Mouse (Mus musculus) bone marrow, adult 2 months (tissue): ENCODE measurements around the gene Herc4. TPM values are rescaled to one million over a fixed set of nuclear protein-coding genes. Genes with fewer than 3 reads are reported as not detected.
A peak's percentile ranks its signal among the peaks of the same experiment; 100 is the strongest.

Experiments
- H3K27ac ChIP-seq: fragments of 200-500 bp; 2 replicates; pipeline ENCODE4 v1.5.1; 2012; ENCODE audit warnings: low read depth, mild to moderate bottlenecking, control low read depth, inconsistent platforms, low read length; ENCODE audit not compliant: control insufficient read depth, poor library complexity, insufficient read depth
- H3K4me1 ChIP-seq: fragments of 200-500 bp; 2 replicates; pipeline ENCODE4 v1.6.1; 2011; ENCODE audit warnings: low read length; ENCODE audit not compliant: control insufficient read depth, insufficient read depth
- H3K4me3 ChIP-seq: fragments of 200-500 bp; replicated peaks from 2 replicates; pipeline ENCODE3; 2011; ENCODE audit warnings: mild to moderate bottlenecking, low read depth, low read length, control low read depth; ENCODE audit not compliant: control insufficient read depth
- CTCF ChIP-seq: fragments of 200-500 bp; IDR thresholded peaks from 2 replicates; pipeline ENCODE4 v1.5.1; 2011; ENCODE audit warnings: low read length, control low read depth; ENCODE audit not compliant: control insufficient read depth, insufficient read depth
- POLR2A ChIP-seq: fragments of 200-500 bp; IDR thresholded peaks from 2 replicates; pipeline ENCODE4 v1.6.1; 2011; ENCODE audit warnings: low read depth, mild to moderate bottlenecking, control low read depth, low read length, borderline replicate concordance; ENCODE audit not compliant: control insufficient read depth
- WGBS: fragments of 180-500 bp; shearing (Covaris S2); methylation state at CpG from one replicate; pipeline ENCODE4 v1.1.7; 2018; 5-methylcytosine and 5-hydroxymethylcytosine counted together
- polyA plus RNA-seq: library from polyadenylated mRNA; stranded (reverse); fragments of >200 nt; gene quantifications from 2 replicates; pipeline ENCODE4 v1.2.4, GENCODE M21; 2011; ENCODE audit warnings: low replicate concordance; ENCODE audit not compliant: missing spikeins, insufficient read depth, insufficient read length

Gene Herc4
- polyA plus RNA-seq, 1 experiment = 76.5 TPM

DNA sequence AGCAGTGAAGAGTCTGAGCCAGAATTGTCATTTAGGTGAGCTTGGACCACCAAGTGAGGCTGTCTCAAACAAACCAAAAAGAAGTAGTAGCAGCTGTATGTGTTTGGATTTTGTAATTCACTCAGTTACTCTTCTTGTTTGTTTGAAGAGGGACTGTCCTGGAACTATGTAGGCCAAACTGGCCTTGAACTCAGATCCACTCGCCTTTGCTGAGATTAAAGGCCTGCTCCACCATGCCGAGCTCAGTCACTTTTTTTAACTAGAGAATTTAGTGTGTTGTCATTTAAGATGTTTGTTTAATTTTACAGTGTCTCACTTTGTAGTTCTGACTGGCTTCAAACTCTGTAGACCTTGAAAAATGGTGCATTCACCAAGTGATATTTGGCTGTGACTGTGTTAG is 24.3 kb downstream of the Herc4 start:
- TF ChIP-seq POLR2A (no peak), CTCF (no peak)
- no peak overlapping the region for H3K27ac ChIP-seq
- no peak overlapping the region for H3K4me3 ChIP-seq
- H3K4me1 ChIP-seq = no peaks in the 10 kb centered on the region; the same call in 1 of the 2 replicates
- 85% methylated on average over 2 of the region's 2 CpGs for WGBS

GRCm38 (mm10) chr10:63272401-63272800 is 28.8 kb downstream of the Herc4 start:
- no peaks in the 10 kb centered on the region; the same call in 1 of the 2 replicates for H3K4me1 ChIP-seq
- H3K27ac ChIP-seq = no peak overlapping the region
- TF ChIP-seq POLR2A (no peak), CTCF (no peak)
- H3K4me3 ChIP-seq = no peak overlapping the region

DNA sequence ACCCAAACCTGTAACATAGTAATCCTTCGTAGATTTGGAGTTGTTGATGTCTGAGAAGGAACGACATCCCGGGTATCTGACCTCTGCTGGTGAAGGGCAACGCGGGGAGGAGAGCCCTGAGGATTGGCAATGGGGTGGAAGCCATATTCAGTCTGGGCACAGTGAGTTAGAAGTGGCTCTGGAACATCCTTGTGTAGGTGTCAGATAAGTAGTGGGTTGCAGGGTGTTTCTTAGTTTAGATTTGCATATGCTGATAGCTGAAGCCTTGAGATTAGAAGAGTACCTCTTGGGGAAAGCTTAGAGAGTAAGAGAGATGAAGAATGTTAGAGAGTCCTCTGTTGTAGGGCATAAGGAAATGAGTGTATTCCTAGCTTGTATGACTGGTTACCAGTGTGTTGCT is 29.3 kb downstream of the Herc4 start:
- 70% methylated on average over 5 of the region's 5 CpGs for WGBS
- H3K4me3 ChIP-seq = no peak overlapping the region
- TF ChIP-seq CTCF (no peak), POLR2A (no peak)
- H3K4me1 ChIP-seq = peaks cover 2% of the 10 kb centered on the region
- peak overlapping the region; percentile 30; the same call in 1 of the 2 replicates for H3K27ac ChIP-seq

- TF ChIP-seq CTCF = no peak
- TF ChIP-seq POLR2A = no peak
- peak overlapping the region; percentile 58 for H3K27ac ChIP-seq
These were observed 33.4 kb downstream of the Herc4 start for GRCm38 (mm10) chr10:63277010-63277409.

DNA sequence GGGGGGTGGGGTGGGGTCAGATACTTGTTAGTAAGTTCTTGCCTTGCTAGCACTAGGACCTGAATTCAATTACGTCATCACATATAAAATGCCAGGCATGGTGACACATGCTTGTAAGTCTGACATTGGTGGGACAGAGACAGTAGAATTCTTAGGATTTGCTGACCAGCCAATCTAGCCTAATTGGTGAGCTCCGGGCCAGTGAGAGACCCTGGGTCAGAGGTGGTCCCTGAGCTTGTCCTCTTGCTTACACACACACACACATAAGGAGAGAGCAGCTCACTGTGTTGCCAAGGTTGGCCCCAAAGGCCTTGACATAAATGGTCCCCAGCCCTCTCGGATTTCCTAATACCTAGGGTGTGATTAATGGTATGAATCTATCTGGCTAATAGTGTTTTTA is 36.2 kb downstream of the Herc4 start:
- TF ChIP-seq POLR2A (no peak), CTCF (no peak)
- Histone ChIP-seq H3K4me3 (no peak overlapping the region), H3K4me1 (peaks cover 2% of the 10 kb centered on the region), H3K27ac (no peak overlapping the region)
- WGBS = 86% methylated on average over 3 of the region's 3 CpGs

More at GRCm38 (mm10) chr10:63277010-63277409, 33.4 kb downstream of the Herc4 start:
- peaks cover 2% of the 10 kb centered on the region for H3K4me1 ChIP-seq
- H3K4me3 ChIP-seq = peak overlapping the region; percentile 30
- WGBS = 54% methylated on average over 3 of the region's 3 CpGs

DNA sequence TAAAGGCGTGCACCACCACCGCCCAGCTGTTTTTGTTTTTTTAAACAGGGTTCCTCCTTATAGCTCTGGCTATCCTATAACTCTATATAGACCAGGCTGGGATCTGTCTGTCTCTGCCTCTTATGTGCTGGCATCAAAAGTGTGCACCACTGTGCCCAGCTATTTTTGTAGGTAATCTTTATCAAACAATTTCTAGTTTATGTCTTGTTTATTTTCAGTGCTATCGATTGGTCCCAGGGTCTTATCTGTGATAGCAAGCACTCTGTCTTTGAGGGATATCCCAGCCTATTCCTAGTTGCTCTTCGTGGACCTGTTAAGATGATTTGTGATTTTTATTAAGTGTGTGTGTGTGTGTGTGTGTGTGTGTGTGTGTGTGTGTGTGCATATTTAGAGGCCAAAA is 38.8 kb downstream of the Herc4 start:
- Histone ChIP-seq H3K27ac (no peak overlapping the region), H3K4me1 (peaks cover 2% of the 10 kb centered on the region), H3K4me3 (no peak overlapping the region)
- 74% methylated on average over 4 of the region's 4 CpGs for WGBS
- TF ChIP-seq CTCF (no peak), POLR2A (no peak)

GRCm38 (mm10) chr10:63282846-63283245 is 39.2 kb downstream of the Herc4 start:
- no peaks in the 10 kb centered on the region; the same call in 1 of the 2 replicates for H3K4me1 ChIP-seq
- H3K27ac ChIP-seq = no peak overlapping the region
- WGBS = 89% methylated on average over 7 of the region's 7 CpGs
- H3K4me3 ChIP-seq = no peak overlapping the region
- no peak for TF ChIP-seq POLR2A
- TF ChIP-seq CTCF = no peak

- H3K4me3 ChIP-seq = no peak overlapping the region
- no peaks in the 10 kb centered on the region for H3K4me1 ChIP-seq
- no peak overlapping the region for H3K27ac ChIP-seq
- TF ChIP-seq CTCF = no peak
- no peak for TF ChIP-seq POLR2A
- WGBS = 84% methylated on average over 2 of the region's 2 CpGs
These were observed 58.7 kb downstream of the Herc4 start for GRCm38 (mm10) chr10:63302356-63302755.
